23 mouse cellular contexts compared by ENCODE assay signal in the genomic region with DNA sequence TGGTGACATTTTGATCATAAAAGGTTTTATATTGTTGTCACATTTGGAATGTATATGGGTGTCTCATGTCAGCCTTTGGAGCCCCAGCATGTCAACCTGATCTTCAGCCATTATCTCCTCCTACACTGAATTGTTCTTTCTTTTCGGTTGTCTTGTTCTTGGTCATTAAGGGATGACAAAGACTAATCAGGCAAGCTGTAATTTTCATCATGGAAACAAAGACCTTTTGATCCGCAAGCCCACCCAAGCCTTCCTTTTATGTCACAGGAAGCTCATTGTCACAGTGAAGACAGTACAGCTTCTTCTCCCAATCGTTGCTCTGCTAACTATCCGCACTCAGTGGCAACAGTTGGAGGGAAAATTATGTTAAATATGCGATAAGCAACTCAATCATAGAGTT.
A peak's percentile ranks its signal among the peaks of the same experiment; 100 is the strongest.
DNase-seq lines count a peak whose midpoint lies in the region; ATAC-seq lines count a peak whose summit lies in the region.
"Had no signal": no experiment of that assay in that cellular context is flagged by ENCODE, and none has a peak within 500 bp of the region (broad histone marks: within the 10 kb centered on the region; RNA-seq: fewer than 3 reads in every experiment).

No protein-coding gene starts in this region.

- no peak for ATAC-seq in embryonic facial prominence, embryonic 14.5 days (ENCODE audit: low read depth)
- ATAC-seq in activated CD4-positive, CD25-positive, alpha-beta regulatory T cell, adult 4 months, result no peak
- ATAC-seq in hindbrain, embryonic 11.5 days (ENCODE audit: low FRiP score), result no peak
- ATAC-seq: CD4-positive, CD25-positive, alpha-beta regulatory T cell, adult 4 months; Patski had no signal

- no peaks in the 10 kb centered on the region for H3K36me3 ChIP-seq in embryonic facial prominence, embryonic 14.5 days (ENCODE audit: control insufficient read depth, insufficient read depth, low read length)
- H3K36me3 ChIP-seq in embryonic facial prominence, embryonic 10.5 days (replicated peaks), result no peaks in the 10 kb centered on the region
- H3K36me3 ChIP-seq in hindbrain, embryonic 11.5 days (ENCODE audit: control insufficient read depth, insufficient read depth, low read length), result no peaks in the 10 kb centered on the region
- H3K36me3 ChIP-seq: G1E had no signal

- intact Hi-C loops in heart, postnatal 36 days (cut with DNase I), result no loop called here

- DNase-seq in embryonic facial prominence, embryonic 14.5 days (ENCODE audit: low spot score), result peak; percentile 24
- no peak for DNase-seq in embryonic facial prominence, embryonic 10.5 days (ENCODE audit: low spot score)
- DNase-seq in Muller cell, postnatal 12 days (ENCODE audit: inconsistent ontology term), result peak; percentile 20
- peak; percentile 82 for DNase-seq in retina, embryonic 14.5 days (ENCODE audit: low spot score)
- peak; percentile 95 for DNase-seq in retina, postnatal 1 day
- no peak for DNase-seq in heart, postnatal 36 days
- no peak for DNase-seq in hindbrain, embryonic 11.5 days (ENCODE audit: low spot score)
- DNase-seq: adrenal gland, adult 2 months; adrenal gland, adult 8-10 months; adrenal gland, postnatal 10 days; adrenal gland, postnatal 14 days; adrenal gland, postnatal 25 days; adrenal gland, postnatal 36 days; B cell, adult 2 months; cerebellum, adult 11 months; cerebellum, adult 11-12 months; cerebellum, adult 18-20 months; cerebellum, adult 2 months had no signal

- 65% methylated on average over 5 of the region's 5 CpGs for WGBS in embryonic facial prominence, embryonic 14.5 days
- WGBS in embryonic facial prominence, embryonic 10.5 days, result 67% methylated on average over 5 of the region's 5 CpGs
- WGBS in hindbrain, embryonic 11.5 days, result 67% methylated on average over 5 of the region's 5 CpGs

- no peaks in the 10 kb centered on the region for H3K27me3 ChIP-seq in embryonic facial prominence, embryonic 14.5 days (replicated peaks; ENCODE audit: control insufficient read depth, insufficient read depth, low read length)
- no peaks in the 10 kb centered on the region for H3K27me3 ChIP-seq in embryonic facial prominence, embryonic 10.5 days (replicated peaks; ENCODE audit: low read depth, poor library complexity, severe bottlenecking)
- H3K27me3 ChIP-seq in hindbrain, embryonic 11.5 days (ENCODE audit: control insufficient read depth, insufficient read depth, low read length), result no peaks in the 10 kb centered on the region
- H3K27me3 ChIP-seq: CH12.LX, Patski had no signal

- H3K4me2 ChIP-seq in embryonic facial prominence, embryonic 14.5 days (ENCODE audit: low read depth, low read length), result no peak overlapping the region
- no peak overlapping the region for H3K4me2 ChIP-seq in hindbrain, embryonic 11.5 days (replicated peaks; ENCODE audit: low read depth, low read length)

- H3K9ac ChIP-seq in embryonic facial prominence, embryonic 14.5 days (ENCODE audit: low read depth, low read length), result no peak overlapping the region
- no peak overlapping the region for H3K9ac ChIP-seq in hindbrain, embryonic 11.5 days (ENCODE audit: low read depth, low read length)

- no peaks in the 10 kb centered on the region for H3K9me3 ChIP-seq in embryonic facial prominence, embryonic 14.5 days (ENCODE audit: control insufficient read depth, low read length)
- no peaks in the 10 kb centered on the region for H3K9me3 ChIP-seq in embryonic facial prominence, embryonic 10.5 days
- no peaks in the 10 kb centered on the region for H3K9me3 ChIP-seq in hindbrain, embryonic 11.5 days (ENCODE audit: control insufficient read depth, low read length)

- no peak overlapping the region for H3K4me3 ChIP-seq in embryonic facial prominence, embryonic 14.5 days (ENCODE audit: low read depth, low read length)
- H3K4me3 ChIP-seq in embryonic facial prominence, embryonic 10.5 days, result no peak overlapping the region
- H3K4me3 ChIP-seq in hindbrain, embryonic 11.5 days (ENCODE audit: low read depth, low read length), result no peak overlapping the region

- H3K27ac ChIP-seq in embryonic facial prominence, embryonic 14.5 days (replicated peaks; ENCODE audit: low read depth, low read length), result no peak overlapping the region
- H3K27ac ChIP-seq in embryonic facial prominence, embryonic 10.5 days (replicated peaks), result no peak overlapping the region
- H3K27ac ChIP-seq in hindbrain, embryonic 11.5 days (ENCODE audit: low read depth, low read length), result no peak overlapping the region

- H3K4me1 ChIP-seq in embryonic facial prominence, embryonic 14.5 days (ENCODE audit: control insufficient read depth, insufficient read depth, low read length), result no peaks in the 10 kb centered on the region
- no peaks in the 10 kb centered on the region for H3K4me1 ChIP-seq in embryonic facial prominence, embryonic 10.5 days
- no peaks in the 10 kb centered on the region for H3K4me1 ChIP-seq in hindbrain, embryonic 11.5 days (replicated peaks; ENCODE audit: control insufficient read depth, insufficient read depth, low read length)

Comparison
In these comparisons a context has a peak if more than half of its experiments do, and no peak if none do; other contexts are left out.
1. DNase-seq: peak in embryonic facial prominence, embryonic 14.5 days (single experiment), Muller cell, postnatal 12 days (single experiment), retina, embryonic 14.5 days (single experiment) and retina, postnatal 1 day (single experiment); none in embryonic facial prominence, embryonic 10.5 days (single experiment), heart, postnatal 36 days (0 of 2) and hindbrain, embryonic 11.5 days (single experiment).